Mouse (Mus musculus) liver, adult 2 months (tissue): ENCODE data around the gene Btk. TPM values are rescaled to one million over a fixed set of nuclear protein-coding genes. Genes with fewer than 3 reads are reported as not detected.
A peak's percentile ranks its signal among the peaks of the same experiment; 100 is the strongest.

Experiments
- DNase-seq: peaks from one replicate; pipeline ENCODE4 v3.0.0-alpha.2; 2011; ENCODE audit warnings: low read depth, low spot score; ENCODE audit errors: extremely low read depth
- H3K27ac ChIP-seq: fragments of 200-500 bp; replicated peaks from 2 replicates; pipeline ENCODE4 v1.5.1; 2012; ENCODE audit warnings: low read depth, mild to moderate bottlenecking, control low read depth, inconsistent platforms, low read length; ENCODE audit not compliant: insufficient read depth
- H3K27me3 ChIP-seq: fragments of 200-500 bp; 2 replicates; pipeline ENCODE4 v1.6.1; 2012; ENCODE audit warnings: mild to moderate bottlenecking, moderate library complexity, low read length, inconsistent platforms; ENCODE audit not compliant: control insufficient read depth, insufficient read depth
- H3K36me3 ChIP-seq: fragments of 200-500 bp; 2 replicates; pipeline ENCODE4 v1.6.1; 2012; ENCODE audit warnings: low read length, inconsistent platforms; ENCODE audit not compliant: control insufficient read depth, insufficient read depth
- H3K4me1 ChIP-seq: fragments of 200-500 bp; 2 replicates; pipeline ENCODE4 v1.6.1; 2011; ENCODE audit warnings: low read length; ENCODE audit not compliant: control insufficient read depth, insufficient read depth
- H3K4me3 ChIP-seq: fragments of 200-500 bp; 2 replicates; pipeline ENCODE4 v1.5.1; 2011; ENCODE audit warnings: low read depth, mild to moderate bottlenecking, control low read depth, low read length, moderate library complexity; ENCODE audit not compliant: insufficient read depth
- H3K79me2 ChIP-seq: fragments of 200-500 bp; 2 replicates; pipeline ENCODE4 v1.6.1; 2012; ENCODE audit warnings: inconsistent platforms, mild to moderate bottlenecking, low read length, moderate library complexity; ENCODE audit not compliant: control insufficient read depth, insufficient read depth
- H3K9ac ChIP-seq: fragments of 200-500 bp; 2 replicates; pipeline ENCODE4 v1.6.1; 2012; ENCODE audit warnings: low read depth, mild to moderate bottlenecking, control low read depth, inconsistent platforms, low read length
- CTCF ChIP-seq: fragments of 200-500 bp; IDR thresholded peaks from 2 replicates; pipeline ENCODE4 v1.5.1; 2011; ENCODE audit warnings: low read depth, low read length, control low read depth
- POLR2A ChIP-seq: fragments of 200-500 bp; IDR thresholded peaks from 2 replicates; pipeline ENCODE4 v1.6.1; 2011; ENCODE audit warnings: low read length, control low read depth; ENCODE audit not compliant: insufficient read depth; ENCODE audit errors: extremely low read depth
- WGBS: fragments of 180-500 bp; shearing (Covaris S2); methylation state at CpG from one replicate; pipeline ENCODE4 v1.1.7; 2018; 5-methylcytosine and 5-hydroxymethylcytosine counted together
- polyA plus RNA-seq: library from polyadenylated mRNA; depleted of rRNA; stranded (reverse); fragments of >200 nt; gene quantifications from 2 replicates; pipeline ENCODE4 v1.2.3, GENCODE M21; 2012
- total RNA-seq: library from RNA; depleted of rRNA; stranded (reverse); fragments of >200 nt; gene quantifications from 2 replicates; pipeline ENCODE4 v1.2.3, GENCODE M21; 2014

The Btk gene
- total and polyA plus RNA-seq, 2 experiments: 0.35 to 0.83 TPM

GRCm38 (mm10) chrX:134619695-134620094 lies 36.3 kb upstream of the Btk start:
- H3K27me3 ChIP-seq: no peaks in the 10 kb centered on the region
- H3K79me2 ChIP-seq: no peaks in the 10 kb centered on the region
- H3K27ac ChIP-seq: no peak overlapping the region
- H3K9ac ChIP-seq: no peak overlapping the region
- TF ChIP-seq POLR2A (no peak), CTCF (no peak)
- no peak overlapping the region for H3K4me3 ChIP-seq
- DNase-seq: no peak
- H3K36me3 ChIP-seq: no peaks in the 10 kb centered on the region
- 80% methylated on average over 9 of the region's 9 CpGs for WGBS
- H3K4me1 ChIP-seq: no peaks in the 10 kb centered on the region

- WGBS: 65% methylated on average over 2 of the region's 2 CpGs
- TF ChIP-seq POLR2A (no peak), CTCF (peak; percentile 36)
- no peaks in the 10 kb centered on the region for H3K4me1 ChIP-seq
- H3K27me3 ChIP-seq: no peaks in the 10 kb centered on the region
- no peak overlapping the region for H3K9ac ChIP-seq
- no peak overlapping the region for H3K27ac ChIP-seq
- H3K79me2 ChIP-seq: no peaks in the 10 kb centered on the region
- no peak overlapping the region for H3K4me3 ChIP-seq
- DNase-seq: no peak
- H3K36me3 ChIP-seq: no peaks in the 10 kb centered on the region
Measured at GRCm38 (mm10) chrX:134614306-134614705, 30.9 kb upstream of the Btk start.

- no peaks in the 10 kb centered on the region for H3K36me3 ChIP-seq
- H3K4me3 ChIP-seq: peak overlapping the region; percentile 60
- no peaks in the 10 kb centered on the region for H3K4me1 ChIP-seq
- no peak for TF ChIP-seq POLR2A
- TF ChIP-seq CTCF: no peak
- no peak for DNase-seq
- WGBS: 6% methylated on average over 14 of the region's 15 CpGs
- H3K27ac ChIP-seq: peak overlapping the region; percentile 39; the same call in 1 of the 2 replicates
- peak overlapping the region; percentile 54 for H3K9ac ChIP-seq
- no peaks in the 10 kb centered on the region for H3K27me3 ChIP-seq
- no peaks in the 10 kb centered on the region for H3K79me2 ChIP-seq
Measured at GRCm38 (mm10) chrX:134612285-134612959, 29.1 kb upstream of the Btk start.

GRCm38 (mm10) chrX:134610984-134611383 lies 27.6 kb upstream of the Btk start:
- H3K4me3 ChIP-seq: no peak overlapping the region
- H3K9ac ChIP-seq: no peak overlapping the region
- no peaks in the 10 kb centered on the region for H3K4me1 ChIP-seq
- TF ChIP-seq POLR2A (no peak), CTCF (no peak)
- no peaks in the 10 kb centered on the region for H3K36me3 ChIP-seq
- no peak for DNase-seq
- no peaks in the 10 kb centered on the region for H3K79me2 ChIP-seq
- 90% methylated on average over 4 of the region's 4 CpGs for WGBS
- H3K27me3 ChIP-seq: no peaks in the 10 kb centered on the region
- H3K27ac ChIP-seq: no peak overlapping the region

- Histone ChIP-seq H3K4me1 (no peaks in the 10 kb centered on the region), H3K27me3 (no peaks in the 10 kb centered on the region), H3K27ac (no peak overlapping the region), H3K36me3 (no peaks in the 10 kb centered on the region), H3K79me2 (no peaks in the 10 kb centered on the region), H3K9ac (no peak overlapping the region), H3K4me3 (no peak overlapping the region)
- no peak for DNase-seq
- TF ChIP-seq POLR2A: no peak
- 0 out of 2 replicates have a peak, but pooled peaks have one; percentile 11 for TF ChIP-seq CTCF
- 18% methylated on average over 4 of the region's 4 CpGs for WGBS
Measured at GRCm38 (mm10) chrX:134609472-134609871, 26.1 kb upstream of the Btk start.
